Mouse (Mus musculus): ENCODE measurements around the gene Tmem206.

- no peak for TF ChIP-seq CHD2 (IDR thresholded peaks at IDR 0.05; ENCODE audit: low read depth, low read length)
- no peak for TF ChIP-seq HCFC1 (IDR thresholded peaks at IDR 0.05; ENCODE audit: borderline replicate concordance, insufficient read depth, low read length)
- no peak for TF ChIP-seq ZC3H11A (IDR thresholded peaks at IDR 0.05; ENCODE audit: borderline replicate concordance, low read depth, low read length)
These were observed 7.0 kb upstream of the Tmem206 start for GRCm38 (mm10) chr1:191318686-191319085.
